Mouse (Mus musculus): ENCODE measurements around the gene Xab2.

DNA sequence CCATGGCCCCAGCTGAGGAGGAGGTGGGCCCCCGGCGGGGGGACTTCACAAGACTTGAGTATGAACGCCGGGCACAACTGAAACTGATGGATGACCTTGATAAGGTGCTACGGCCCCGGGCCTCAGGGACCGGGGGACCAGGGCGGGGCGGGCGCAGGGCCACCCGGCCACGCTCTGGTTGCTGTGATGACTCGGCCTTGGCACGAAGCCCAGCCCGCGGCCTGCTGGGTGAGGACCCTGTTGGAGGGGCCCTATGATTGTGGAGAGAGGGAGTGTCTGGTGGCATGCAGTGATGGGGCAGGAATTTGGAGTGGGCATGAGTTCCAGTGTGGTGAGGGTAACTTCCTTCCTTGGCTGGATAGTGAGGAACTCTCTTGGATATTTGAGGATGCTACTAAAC, 14.5 kb downstream of the Xab2 start:
- TF ChIP-seq POLR2A (IDR thresholded peaks at IDR 0.05; ENCODE audit: borderline replicate concordance, insufficient read depth, low read length) (no peak), CTCF (IDR thresholded peaks at IDR 0.05; ENCODE audit: borderline replicate concordance, insufficient read depth, low read depth, low read length) (no peak)
